Mouse (Mus musculus) kidney, postnatal 4 days (tissue): ENCODE data around the gene Magi2.

Experiments
- DNase-seq, 2 experiments: peaks; one replicate each; pipeline ENCODE4 v3.0.0; 2021; ENCODE audit warnings: mixed read lengths in 2 of 2

Gene Magi2

GRCm38 (mm10) chr5:19972736-19973135 lies 745.9 kb downstream of the Magi2 start:
- DNase-seq: no peak

GRCm38 (mm10) chr5:19973852-19974251 lies 747.0 kb downstream of the Magi2 start:
- DNase-seq: no peak

GRCm38 (mm10) chr5:19981518-19981917 lies 754.7 kb downstream of the Magi2 start:
- no peak for DNase-seq

GRCm38 (mm10) chr5:19982031-19982430 lies 755.2 kb downstream of the Magi2 start:
- no peak for DNase-seq

GRCm38 (mm10) chr5:19999486-19999885 lies 772.6 kb downstream of the Magi2 start:
- no peak for DNase-seq

- no peak for DNase-seq
Observed at GRCm38 (mm10) chr5:19999912-20000311, 773.1 kb downstream of the Magi2 start.

- no peak for DNase-seq
Observed at GRCm38 (mm10) chr5:20006616-20007015, 779.8 kb downstream of the Magi2 start.

- no peak for DNase-seq
Observed at GRCm38 (mm10) chr5:20007246-20007645, 780.4 kb downstream of the Magi2 start.

GRCm38 (mm10) chr5:20010210-20010609 lies 783.4 kb downstream of the Magi2 start:
- no peak for DNase-seq

GRCm38 (mm10) chr5:20018063-20018462 lies 791.2 kb downstream of the Magi2 start:
- DNase-seq: no peak

GRCm38 (mm10) chr5:20046649-20047048 lies 819.8 kb downstream of the Magi2 start:
- no peak for DNase-seq

- DNase-seq: no peak
Observed at GRCm38 (mm10) chr5:20048386-20048785, 821.5 kb downstream of the Magi2 start.

- DNase-seq: no peak
Observed at GRCm38 (mm10) chr5:20050284-20050683, 823.4 kb downstream of the Magi2 start.

- no peak for DNase-seq
Observed at GRCm38 (mm10) chr5:20055000-20055399, 828.2 kb downstream of the Magi2 start.

GRCm38 (mm10) chr5:20056074-20056842 lies 829.4 kb downstream of the Magi2 start:
- peak in 1 of 2 experiments; percentile 10 for DNase-seq

- no peak for DNase-seq
Observed at GRCm38 (mm10) chr5:20056856-20057255, 830.0 kb downstream of the Magi2 start.

- no peak for DNase-seq
Observed at GRCm38 (mm10) chr5:20062011-20062410, 835.2 kb downstream of the Magi2 start.

GRCm38 (mm10) chr5:20065081-20065480 lies 838.2 kb downstream of the Magi2 start:
- DNase-seq: no peak

- DNase-seq: no peak
Observed at GRCm38 (mm10) chr5:20068496-20068895, 841.7 kb downstream of the Magi2 start.

- no peak for DNase-seq
Observed at GRCm38 (mm10) chr5:20068921-20069486, 842.2 kb downstream of the Magi2 start.

- no peak for DNase-seq
Observed at GRCm38 (mm10) chr5:20074101-20074500, 847.3 kb downstream of the Magi2 start.

- DNase-seq: no peak
Observed at GRCm38 (mm10) chr5:20074867-20075266, 848.0 kb downstream of the Magi2 start.

- DNase-seq: no peak
Observed at GRCm38 (mm10) chr5:20078931-20079330, 852.1 kb downstream of the Magi2 start.

GRCm38 (mm10) chr5:20080605-20081309 lies 853.9 kb downstream of the Magi2 start:
- DNase-seq: no peak
